Mouse (Mus musculus) small intestine, adult 2 months (tissue): Measurements from ENCODE around the gene Cdk6.

Source experiments
- CTCF ChIP-seq: fragments of 200-500 bp; IDR thresholded peaks from 2 replicates; pipeline ENCODE4 v1.5.1; 2012; ENCODE audit warnings: low read depth, mild to moderate bottlenecking, control low read depth, inconsistent platforms, low read length, moderate library complexity, mixed read lengths; ENCODE audit not compliant: insufficient replicate concordance, insufficient read length; ENCODE audit errors: extremely low read depth
- POLR2A ChIP-seq: fragments of 200-500 bp; IDR thresholded peaks from 2 replicates; pipeline ENCODE4 v1.6.1; 2012; ENCODE audit warnings: low read depth, mild to moderate bottlenecking, control low read depth, inconsistent platforms, low read length, moderate library complexity

DNA sequence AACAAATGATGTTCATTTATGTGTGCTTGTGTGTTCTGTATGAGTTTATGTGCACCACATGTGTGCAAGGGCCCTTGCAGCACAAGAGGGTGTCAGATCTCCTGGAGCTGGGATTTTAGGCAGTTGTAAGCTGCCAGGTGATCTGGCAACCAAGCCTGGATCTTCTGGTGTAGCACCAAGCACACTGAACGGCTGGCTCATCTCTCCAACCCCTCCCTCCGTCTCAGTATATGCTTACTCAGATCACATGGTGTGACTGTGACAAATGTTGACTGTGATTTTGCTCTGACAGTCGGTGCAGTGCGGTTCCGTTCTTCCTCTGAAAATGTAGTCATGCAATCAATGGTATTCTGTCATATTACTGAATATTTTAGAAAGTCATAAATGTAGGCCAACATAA, 45.9 kb downstream of the Cdk6 start:
- TF ChIP-seq CTCF (no peak), POLR2A (no peak)
